Mouse (Mus musculus): ENCODE measurements around the gene Itprid2. TPM values are rescaled to one million over a fixed set of nuclear protein-coding genes. Genes with fewer than 3 reads are reported as not detected.
A peak's percentile ranks its signal among the peaks of the same experiment; 100 is the strongest.
"Not testable (repeated sequence)": the region's sequence is repeated elsewhere in the genome, so short reads cannot be mapped to it uniquely, and the experiment has no call there.

Gene Itprid2
- 2.9 and 5.1 TPM in 2 replicates for polyA plus RNA-seq (2014; fragmentation: Nextera tagmentation; extraction: Ambion mirVana)

DNA sequence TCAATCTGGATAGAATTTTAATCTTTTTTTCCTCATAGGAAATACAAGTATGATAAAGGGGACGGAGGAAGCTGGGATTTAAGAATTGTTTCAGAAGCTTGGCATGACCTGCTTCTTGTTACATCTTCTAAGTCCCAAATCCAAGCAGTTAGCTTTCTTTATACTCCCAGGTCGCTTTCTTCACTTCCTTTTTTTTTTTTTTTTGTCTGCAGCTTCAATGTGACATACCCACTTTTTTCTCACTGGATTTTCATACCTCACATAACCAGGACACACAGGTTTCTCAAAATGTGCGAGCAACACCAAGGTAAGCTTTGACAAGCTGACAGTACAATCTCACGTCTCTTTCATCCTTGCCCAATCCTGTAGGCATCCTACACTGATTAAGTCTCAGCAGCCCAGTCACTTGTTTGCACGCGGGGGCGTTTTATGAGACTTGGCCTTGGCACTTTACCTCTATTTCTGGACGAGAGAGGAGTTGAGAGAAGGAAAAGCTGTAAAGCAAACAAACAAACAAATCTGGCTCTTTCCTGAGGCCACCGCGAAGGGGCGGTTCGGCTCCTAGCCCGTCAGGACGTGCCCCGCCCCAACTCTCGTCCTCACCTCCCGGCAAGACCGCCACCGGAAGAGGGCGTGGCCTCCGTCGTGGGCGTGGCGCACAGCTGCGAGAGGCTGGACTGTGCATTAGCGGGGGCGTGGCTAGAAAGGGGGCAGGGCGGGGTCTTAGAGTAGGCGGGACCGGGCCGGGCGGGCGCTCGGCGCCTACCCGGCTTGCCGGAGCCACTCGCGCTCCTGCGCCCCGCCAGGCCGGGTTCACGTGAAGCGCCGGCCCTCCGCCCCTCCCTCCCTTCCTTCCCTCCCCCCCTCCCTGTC is at the start of gene Itprid2:
TSS of gene Itprid2 (plus strand) at position 825 of the 873 bp plus-strand sequence.
- DNase-seq (peak; percentile 97), ATAC-seq (ENCODE audit: low FRiP score, low TSS enrichment) (peak; percentile 99)
- Histone ChIP-seq H3K9me3 (ENCODE audit: control insufficient read depth, low read length) (no peaks in the 10 kb centered on the region), H3K36me3 (ENCODE audit: control insufficient read depth, insufficient read depth, low read length) (no peaks in the 10 kb centered on the region), H3K4me3 (replicated peaks; ENCODE audit: low read depth, low read length) (peak within 1 kb of the TSS; percentile 83), H3K4me2 (ENCODE audit: low read length) (peak within 1 kb of the TSS; percentile 95), H3K9ac (replicated peaks; ENCODE audit: low read length) (peak within 1 kb of the TSS; percentile 78), H3K27ac (replicated peaks; ENCODE audit: low read depth, low read length) (peak within 1 kb of the TSS; percentile 74), H3K4me1 (ENCODE audit: control insufficient read depth, insufficient read depth, low read length) (peaks cover 5% of the 10 kb centered on the region), H3K27me3 (ENCODE audit: control insufficient read depth, insufficient read depth, low read length) (peaks cover 6% of the 10 kb centered on the region)
- 3% methylated on average over 41 of the region's 46 CpGs for WGBS

DNA sequence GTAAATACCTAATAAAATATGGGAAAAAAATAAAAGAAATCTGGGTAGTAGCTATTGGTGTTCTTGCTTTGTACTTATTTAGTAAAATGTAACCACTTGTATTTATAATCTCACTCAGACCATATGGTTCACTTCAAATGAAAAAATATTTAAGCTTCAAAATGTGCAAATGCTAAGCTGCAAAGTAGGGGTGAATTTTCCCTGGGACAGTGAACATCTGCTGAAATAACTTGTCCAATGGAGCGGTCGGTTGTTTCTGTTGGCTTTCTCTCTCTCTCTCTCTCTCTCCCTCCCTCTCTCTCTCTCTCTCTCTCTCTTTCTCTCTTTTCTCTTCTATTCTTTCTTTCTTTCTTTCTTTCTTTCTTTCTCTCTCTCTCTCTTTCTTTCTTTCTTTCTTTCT is 39.0 kb upstream of the Itprid2 start:
- ATAC-seq (ENCODE audit: low FRiP score, low TSS enrichment) = no peak
- H3K9ac ChIP-seq (replicated peaks; ENCODE audit: low read length) = no peak overlapping the region
- WGBS = 81% methylated on average over 2 of the region's 2 CpGs

DNA sequence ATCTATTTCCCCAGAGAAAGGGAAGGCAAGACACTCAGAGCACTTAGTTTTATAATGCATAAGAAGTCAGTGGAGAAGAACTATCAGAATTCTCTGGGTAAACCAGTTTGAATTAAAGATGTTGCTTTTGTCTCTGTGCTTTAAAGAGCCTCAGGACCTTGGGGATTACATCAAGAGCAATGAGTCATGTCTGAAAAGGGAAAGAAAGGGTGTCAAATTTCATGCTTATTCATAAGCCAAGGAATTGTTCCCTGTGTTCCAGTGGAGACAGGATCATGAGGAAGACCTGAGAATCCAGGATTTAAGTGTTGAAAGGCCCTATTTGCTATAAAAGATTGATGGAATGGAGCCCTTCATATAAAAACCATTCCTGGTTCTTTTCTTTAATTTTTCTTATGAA is 38.1 kb upstream of the Itprid2 start:
- DNase-seq (peak; percentile 17), ATAC-seq (ENCODE audit: low FRiP score, low TSS enrichment) (no peak)
- Histone ChIP-seq H3K4me1 (ENCODE audit: control insufficient read depth, insufficient read depth, low read length) (peaks cover 4% of the 10 kb centered on the region; the same call in 1 of the 2 replicates), H3K4me2 (ENCODE audit: low read length) (no peak overlapping the region), H3K36me3 (ENCODE audit: control insufficient read depth, insufficient read depth, low read length) (no peaks in the 10 kb centered on the region), H3K9ac (replicated peaks; ENCODE audit: low read length) (no peak overlapping the region), H3K4me3 (replicated peaks; ENCODE audit: low read depth, low read length) (no peak overlapping the region), H3K27ac (replicated peaks; ENCODE audit: low read depth, low read length) (no peak overlapping the region), H3K9me3 (ENCODE audit: control insufficient read depth, low read length) (no peaks in the 10 kb centered on the region), H3K27me3 (ENCODE audit: control insufficient read depth, insufficient read depth, low read length) (no peaks in the 10 kb centered on the region)

More for the DNA sequence above, 39.0 kb upstream of the Itprid2 start:
- Histone ChIP-seq H3K4me1 (ENCODE audit: control insufficient read depth, insufficient read depth, low read length) (0 out of 2 replicates have a peak, but pooled peaks cover under 1% of the 10 kb centered on the region), H3K27ac (replicated peaks; ENCODE audit: low read depth, low read length) (no peak overlapping the region), H3K4me2 (ENCODE audit: low read length) (no peak overlapping the region), H3K9me3 (ENCODE audit: control insufficient read depth, low read length) (no peaks in the 10 kb centered on the region), H3K4me3 (replicated peaks; ENCODE audit: low read depth, low read length) (no peak overlapping the region), H3K27me3 (ENCODE audit: control insufficient read depth, insufficient read depth, low read length) (no peaks in the 10 kb centered on the region), H3K36me3 (ENCODE audit: control insufficient read depth, insufficient read depth, low read length) (no peaks in the 10 kb centered on the region)
- no peak for DNase-seq

DNA sequence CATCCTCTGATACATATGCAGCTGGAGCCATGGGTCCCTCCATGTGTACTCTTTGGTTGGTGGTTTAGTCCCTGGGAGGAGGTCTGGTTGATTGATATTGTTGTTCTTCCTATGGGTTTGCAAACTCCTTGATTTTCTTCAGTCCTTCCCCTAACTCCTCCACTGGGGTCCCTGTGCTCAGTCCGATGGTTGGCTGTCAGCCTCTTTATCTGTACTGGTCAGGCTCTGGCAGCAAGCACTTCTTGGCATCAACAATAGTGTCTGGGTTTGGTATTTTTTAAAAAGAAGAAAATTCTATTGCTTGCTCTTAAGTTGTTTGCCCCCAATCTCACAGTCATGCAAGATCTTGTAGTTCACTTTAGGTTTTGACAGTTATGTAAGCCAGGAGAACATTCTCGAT is 34.0 kb upstream of the Itprid2 start:
- not testable (repeated sequence) for H3K27me3 ChIP-seq (ENCODE audit: control insufficient read depth, insufficient read depth, low read length); H3K9ac ChIP-seq (replicated peaks; ENCODE audit: low read length); H3K36me3 ChIP-seq (ENCODE audit: control insufficient read depth, insufficient read depth, low read length); H3K9me3 ChIP-seq (ENCODE audit: control insufficient read depth, low read length); H3K4me3 ChIP-seq (replicated peaks; ENCODE audit: low read depth, low read length); DNase-seq; H3K27ac ChIP-seq (replicated peaks; ENCODE audit: low read depth, low read length); H3K4me2 ChIP-seq (ENCODE audit: low read length); H3K4me1 ChIP-seq (ENCODE audit: control insufficient read depth, insufficient read depth, low read length); ATAC-seq (ENCODE audit: low FRiP score, low TSS enrichment)
- WGBS = 61% methylated on average over 2 of the region's 2 CpGs

DNA sequence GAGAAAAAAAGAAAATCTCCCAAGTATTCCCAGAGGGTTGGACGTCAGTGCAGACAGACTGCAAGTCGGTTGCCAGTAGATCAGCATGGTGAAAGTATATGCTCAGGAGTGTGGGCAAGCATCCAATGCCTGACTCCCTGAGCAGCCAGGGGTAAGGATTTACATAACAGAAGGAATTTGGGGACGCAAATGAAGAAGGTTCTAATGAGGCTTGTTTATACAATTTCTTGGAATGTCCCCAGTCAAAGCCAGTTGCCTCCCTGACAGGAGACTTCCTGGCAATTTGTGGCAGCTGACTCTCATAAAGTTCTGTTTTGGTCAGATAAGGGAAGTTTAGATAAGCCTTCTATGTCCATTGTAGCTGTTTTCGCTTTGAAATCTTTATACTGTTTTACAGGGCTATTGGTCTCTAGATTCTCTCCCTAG is 33.4 kb upstream of the Itprid2 start:
- H3K4me3 ChIP-seq (replicated peaks; ENCODE audit: low read depth, low read length) = no peak overlapping the region
- H3K4me1 ChIP-seq (ENCODE audit: control insufficient read depth, insufficient read depth, low read length) = peaks cover 4% of the 10 kb centered on the region; the same call in 1 of the 2 replicates
- WGBS = 32% methylated on average over 4 of the region's 4 CpGs
- no peak; the same call in 1 of the 2 replicates for ATAC-seq (ENCODE audit: low FRiP score, low TSS enrichment)
- no peak overlapping the region for H3K4me2 ChIP-seq (ENCODE audit: low read length)
- H3K9ac ChIP-seq (replicated peaks; ENCODE audit: low read length) = no peak overlapping the region
- no peaks in the 10 kb centered on the region for H3K27me3 ChIP-seq (ENCODE audit: control insufficient read depth, insufficient read depth, low read length)
- DNase-seq = peak; percentile 58
- no peaks in the 10 kb centered on the region for H3K9me3 ChIP-seq (ENCODE audit: control insufficient read depth, low read length)
- H3K27ac ChIP-seq (replicated peaks; ENCODE audit: low read depth, low read length) = no peak overlapping the region
- no peaks in the 10 kb centered on the region for H3K36me3 ChIP-seq (ENCODE audit: control insufficient read depth, insufficient read depth, low read length)

DNA sequence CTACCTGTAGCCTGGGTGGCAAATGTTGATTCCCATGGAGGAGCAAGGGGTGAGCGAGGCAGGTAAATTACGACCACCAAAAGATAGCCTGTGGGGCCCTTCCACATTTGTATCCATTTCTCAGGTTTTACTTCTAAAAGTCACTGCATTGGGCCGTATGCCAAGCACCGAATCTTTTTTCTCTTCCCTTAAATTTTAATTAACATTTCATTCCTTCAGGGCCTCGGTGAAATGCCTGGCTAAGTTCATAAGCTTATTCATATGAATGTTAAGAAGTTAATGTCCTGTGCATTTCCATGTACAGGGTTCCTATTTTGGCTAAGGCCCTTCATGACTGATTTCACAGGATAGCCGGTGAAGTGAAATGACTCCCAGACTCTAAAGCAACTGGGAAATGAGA is 32.8 kb upstream of the Itprid2 start:
- Histone ChIP-seq H3K4me2 (ENCODE audit: low read length) (no peak overlapping the region), H3K4me3 (replicated peaks; ENCODE audit: low read depth, low read length) (no peak overlapping the region), H3K27ac (replicated peaks; ENCODE audit: low read depth, low read length) (no peak overlapping the region), H3K4me1 (ENCODE audit: control insufficient read depth, insufficient read depth, low read length) (peaks cover 4% of the 10 kb centered on the region; the same call in 1 of the 2 replicates), H3K9ac (replicated peaks; ENCODE audit: low read length) (no peak overlapping the region), H3K9me3 (ENCODE audit: control insufficient read depth, low read length) (no peaks in the 10 kb centered on the region), H3K36me3 (ENCODE audit: control insufficient read depth, insufficient read depth, low read length) (no peaks in the 10 kb centered on the region), H3K27me3 (ENCODE audit: control insufficient read depth, insufficient read depth, low read length) (no peaks in the 10 kb centered on the region)
- WGBS = 63% methylated on average over 6 of the region's 6 CpGs
- DNase-seq = no peak
- no peak for ATAC-seq (ENCODE audit: low FRiP score, low TSS enrichment)

DNA sequence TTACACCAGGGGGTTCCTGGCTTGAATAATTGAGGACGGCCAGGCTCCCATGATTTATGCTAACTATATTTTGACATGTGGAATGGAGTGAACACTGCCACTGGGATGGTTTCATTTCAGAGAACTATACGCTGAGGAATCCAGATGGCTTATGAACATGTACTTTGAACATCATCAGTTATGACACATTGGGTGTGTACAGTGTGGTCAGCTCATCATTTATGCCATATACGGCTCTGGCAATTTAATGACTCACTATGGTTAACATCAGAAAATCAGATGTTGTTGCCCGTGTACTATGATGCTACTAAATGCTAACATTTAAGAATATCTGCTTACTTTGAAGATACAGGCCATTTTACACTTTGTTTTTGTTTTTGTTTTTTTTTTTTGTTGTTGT is 31.8 kb upstream of the Itprid2 start:
- Histone ChIP-seq H3K9ac (replicated peaks; ENCODE audit: low read length) (no peak overlapping the region), H3K9me3 (ENCODE audit: control insufficient read depth, low read length) (no peaks in the 10 kb centered on the region), H3K36me3 (ENCODE audit: control insufficient read depth, insufficient read depth, low read length) (no peaks in the 10 kb centered on the region), H3K4me2 (ENCODE audit: low read length) (no peak overlapping the region), H3K27me3 (ENCODE audit: control insufficient read depth, insufficient read depth, low read length) (no peaks in the 10 kb centered on the region), H3K27ac (replicated peaks; ENCODE audit: low read depth, low read length) (no peak overlapping the region), H3K4me1 (ENCODE audit: control insufficient read depth, insufficient read depth, low read length) (peaks cover 4% of the 10 kb centered on the region; the same call in 1 of the 2 replicates), H3K4me3 (replicated peaks; ENCODE audit: low read depth, low read length) (no peak overlapping the region)
- no peak for DNase-seq
- 84% methylated on average over 4 of the region's 4 CpGs for WGBS
- ATAC-seq (ENCODE audit: low FRiP score, low TSS enrichment) = no peak

DNA sequence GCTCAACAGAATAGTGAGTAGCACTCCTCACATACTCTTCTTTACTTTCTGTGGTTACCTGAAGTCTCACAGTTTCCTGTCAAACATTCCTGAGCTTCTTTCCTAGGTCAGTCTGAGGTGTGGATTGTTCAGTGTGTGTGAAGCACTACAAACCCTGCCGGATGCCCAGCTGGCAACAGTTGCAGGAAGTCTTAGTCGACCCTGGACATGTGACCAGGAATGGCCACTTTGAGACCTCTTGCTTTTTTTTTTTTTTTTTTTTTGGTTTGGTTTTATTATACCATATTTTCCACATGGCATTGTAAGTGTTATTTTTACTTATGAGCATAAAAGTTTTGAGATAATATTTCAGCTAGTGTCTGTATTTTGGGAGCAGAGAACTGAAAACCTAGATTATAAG is 29.1 kb upstream of the Itprid2 start:
- ATAC-seq (ENCODE audit: low FRiP score, low TSS enrichment) (no peak), DNase-seq (no peak)
- no peaks in the 10 kb centered on the region for H3K27me3 ChIP-seq (ENCODE audit: control insufficient read depth, insufficient read depth, low read length)
- no peaks in the 10 kb centered on the region for H3K36me3 ChIP-seq (ENCODE audit: control insufficient read depth, insufficient read depth, low read length)
- H3K4me2 ChIP-seq (ENCODE audit: low read length) = no peak overlapping the region
- WGBS = 88% methylated on average over 2 of the region's 2 CpGs
- no peaks in the 10 kb centered on the region for H3K9me3 ChIP-seq (ENCODE audit: control insufficient read depth, low read length)
- H3K4me3 ChIP-seq (replicated peaks; ENCODE audit: low read depth, low read length) = no peak overlapping the region
- H3K4me1 ChIP-seq (ENCODE audit: control insufficient read depth, insufficient read depth, low read length) = peaks cover 4% of the 10 kb centered on the region; the same call in 1 of the 2 replicates
- H3K27ac ChIP-seq (replicated peaks; ENCODE audit: low read depth, low read length) = no peak overlapping the region
- no peak overlapping the region for H3K9ac ChIP-seq (replicated peaks; ENCODE audit: low read length)

DNA sequence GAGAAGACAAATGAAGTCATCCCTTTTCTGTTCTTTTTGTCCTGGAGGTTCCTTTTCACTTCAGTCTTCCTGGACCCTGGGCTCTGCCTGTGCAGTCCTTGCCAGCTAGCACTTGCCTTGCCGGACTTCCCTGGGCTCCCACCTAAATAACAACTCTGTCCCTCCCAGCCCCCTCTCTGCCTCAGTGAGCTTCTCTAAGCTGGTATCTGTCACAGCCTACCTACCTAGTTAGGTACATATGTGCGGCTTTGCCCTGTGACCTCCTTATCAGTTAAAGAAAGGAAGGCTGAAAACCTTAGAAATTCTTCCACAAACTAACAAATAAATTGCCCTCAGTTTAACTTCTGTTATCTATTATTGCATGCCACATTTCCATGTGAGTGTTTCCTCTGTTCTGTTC is 28.0 kb upstream of the Itprid2 start:
- H3K9me3 ChIP-seq (ENCODE audit: control insufficient read depth, low read length) = no peaks in the 10 kb centered on the region
- DNase-seq (no peak), ATAC-seq (ENCODE audit: low FRiP score, low TSS enrichment) (no peak)
- no peaks in the 10 kb centered on the region for H3K36me3 ChIP-seq (ENCODE audit: control insufficient read depth, insufficient read depth, low read length)
- H3K4me2 ChIP-seq (ENCODE audit: low read length) = no peak overlapping the region
- H3K4me1 ChIP-seq (ENCODE audit: control insufficient read depth, insufficient read depth, low read length) = no peaks in the 10 kb centered on the region
- H3K9ac ChIP-seq (replicated peaks; ENCODE audit: low read length) = no peak overlapping the region
- H3K4me3 ChIP-seq (replicated peaks; ENCODE audit: low read depth, low read length) = no peak overlapping the region
- WGBS = 83% methylated on average over 2 of the region's 2 CpGs
- no peak overlapping the region for H3K27ac ChIP-seq (replicated peaks; ENCODE audit: low read depth, low read length)
- no peaks in the 10 kb centered on the region for H3K27me3 ChIP-seq (ENCODE audit: control insufficient read depth, insufficient read depth, low read length)

Data from midbrain, embryonic 14.5 days (tissue).